Mouse (Mus musculus): Measurements from ENCODE around the gene Actl11. TPM values are rescaled to one million over a fixed set of nuclear protein-coding genes. Genes with fewer than 3 reads are reported as not detected.
A peak's percentile ranks its signal among the peaks of the same experiment; 100 is the strongest.

Gene Actl11
- polyA plus RNA-seq, 1 experiment from 2014 or later = not detected

GRCm38 (mm10) chr9:107900840-107901626 is 27.2 kb upstream of the Actl11 start:
- 3% methylated on average over 44 of the region's 44 CpGs for WGBS
- Histone ChIP-seq H3K4me3 (ENCODE audit: low read depth, low read length) (peak overlapping the region; percentile 24), H3K4me2 (ENCODE audit: low read depth) (peak overlapping the region; percentile 52), H3K9ac (ENCODE audit: low read length) (peak overlapping the region; percentile 53), H3K4me1 (ENCODE audit: control insufficient read depth, insufficient read depth, low read length) (peaks cover 6% of the 10 kb centered on the region; the same call in 1 of the 2 replicates), H3K27ac (ENCODE audit: low read depth, low read length) (no peak overlapping the region), H3K9me3 (ENCODE audit: control insufficient read depth, low read length) (no peaks in the 10 kb centered on the region), H3K36me3 (ENCODE audit: control insufficient read depth, insufficient read depth, low read length) (no peaks in the 10 kb centered on the region; the same call in 1 of the 2 replicates), H3K27me3 (ENCODE audit: control insufficient read depth, insufficient read depth, low read length) (peaks cover 16% of the 10 kb centered on the region)
- DNase-seq (ENCODE audit: low spot score) (peak; percentile 84), ATAC-seq (ENCODE audit: insufficient read depth, low FRiP score, low TSS enrichment) (no peak)

GRCm38 (mm10) chr9:107901627-107901914 is 26.7 kb upstream of the Actl11 start:
- ATAC-seq (ENCODE audit: insufficient read depth, low FRiP score, low TSS enrichment) (no peak), DNase-seq (ENCODE audit: low spot score) (no peak)
- Histone ChIP-seq H3K36me3 (ENCODE audit: control insufficient read depth, insufficient read depth, low read length) (no peaks in the 10 kb centered on the region; the same call in 1 of the 2 replicates), H3K4me1 (ENCODE audit: control insufficient read depth, insufficient read depth, low read length) (peaks cover 6% of the 10 kb centered on the region; the same call in 1 of the 2 replicates), H3K4me2 (ENCODE audit: low read depth) (peak overlapping the region; percentile 52), H3K9me3 (ENCODE audit: control insufficient read depth, low read length) (no peaks in the 10 kb centered on the region), H3K9ac (ENCODE audit: low read length) (no peak overlapping the region), H3K4me3 (ENCODE audit: low read depth, low read length) (peak overlapping the region; percentile 24; the same call in 1 of the 2 replicates), H3K27ac (ENCODE audit: low read depth, low read length) (no peak overlapping the region), H3K27me3 (ENCODE audit: control insufficient read depth, insufficient read depth, low read length) (peaks cover 16% of the 10 kb centered on the region)
- 11% methylated on average over 17 of the region's 17 CpGs for WGBS

- Histone ChIP-seq H3K4me2 (ENCODE audit: low read depth) (no peak overlapping the region), H3K27ac (ENCODE audit: low read depth, low read length) (no peak overlapping the region), H3K9ac (ENCODE audit: low read length) (no peak overlapping the region), H3K27me3 (ENCODE audit: control insufficient read depth, insufficient read depth, low read length) (peaks cover 16% of the 10 kb centered on the region), H3K4me3 (ENCODE audit: low read depth, low read length) (no peak overlapping the region), H3K9me3 (ENCODE audit: control insufficient read depth, low read length) (no peaks in the 10 kb centered on the region), H3K4me1 (ENCODE audit: control insufficient read depth, insufficient read depth, low read length) (peaks cover 13% of the 10 kb centered on the region), H3K36me3 (ENCODE audit: control insufficient read depth, insufficient read depth, low read length) (no peaks in the 10 kb centered on the region; the same call in 1 of the 2 replicates)
- DNase-seq (ENCODE audit: low spot score) (peak; percentile 90), ATAC-seq (ENCODE audit: insufficient read depth, low FRiP score, low TSS enrichment) (no peak)
- WGBS = 9% methylated on average over 4 of the region's 4 CpGs
These were observed 23.5 kb upstream of the Actl11 start for GRCm38 (mm10) chr9:107904726-107905125.

GRCm38 (mm10) chr9:107906252-107906966 is 21.9 kb upstream of the Actl11 start, which contains the start of gene Mst1r:
Gene Mst1r, plus strand, starts transcription at chr9:107906873.
- Histone ChIP-seq H3K4me2 (ENCODE audit: low read depth) (peak within 1 kb of the TSS; percentile 53), H3K9me3 (ENCODE audit: control insufficient read depth, low read length) (no peaks in the 10 kb centered on the region), H3K27me3 (ENCODE audit: control insufficient read depth, insufficient read depth, low read length) (0 out of 2 replicates have a peak, but pooled peaks cover 3% of the 10 kb centered on the region), H3K9ac (ENCODE audit: low read length) (peak within 1 kb of the TSS; percentile 47), H3K4me3 (ENCODE audit: low read depth, low read length) (peak within 1 kb of the TSS; percentile 21; the same call in 1 of the 2 replicates), H3K27ac (ENCODE audit: low read depth, low read length) (no peak within 1 kb of the TSS), H3K36me3 (ENCODE audit: control insufficient read depth, insufficient read depth, low read length) (no peaks in the 10 kb centered on the region; the same call in 1 of the 2 replicates), H3K4me1 (ENCODE audit: control insufficient read depth, insufficient read depth, low read length) (peaks cover 7% of the 10 kb centered on the region)
- peak; percentile 37; the same call in 1 of the 2 replicates for ATAC-seq (ENCODE audit: insufficient read depth, low FRiP score, low TSS enrichment)
- DNase-seq (ENCODE audit: low spot score) = peak; percentile 66
- WGBS = 15% methylated on average over 19 of the region's 19 CpGs

GRCm38 (mm10) chr9:107906967-107907800 is 21.1 kb upstream of the Actl11 start:
- H3K4me2 ChIP-seq (ENCODE audit: low read depth) = peak overlapping the region; percentile 53
- peaks cover 7% of the 10 kb centered on the region for H3K4me1 ChIP-seq (ENCODE audit: control insufficient read depth, insufficient read depth, low read length)
- H3K36me3 ChIP-seq (ENCODE audit: control insufficient read depth, insufficient read depth, low read length) = no peaks in the 10 kb centered on the region; the same call in 1 of the 2 replicates
- H3K27ac ChIP-seq (ENCODE audit: low read depth, low read length) = no peak overlapping the region
- 48% methylated on average over 31 of the region's 31 CpGs for WGBS
- peak overlapping the region; percentile 21; the same call in 1 of the 2 replicates for H3K4me3 ChIP-seq (ENCODE audit: low read depth, low read length)
- no peaks in the 10 kb centered on the region for H3K27me3 ChIP-seq (ENCODE audit: control insufficient read depth, insufficient read depth, low read length)
- H3K9ac ChIP-seq (ENCODE audit: low read length) = peak overlapping the region; percentile 47
- DNase-seq (ENCODE audit: low spot score) (no peak), ATAC-seq (ENCODE audit: insufficient read depth, low FRiP score, low TSS enrichment) (no peak)
- no peaks in the 10 kb centered on the region for H3K9me3 ChIP-seq (ENCODE audit: control insufficient read depth, low read length)

GRCm38 (mm10) chr9:107907801-107908120 is 20.5 kb upstream of the Actl11 start:
- no peak overlapping the region for H3K4me2 ChIP-seq (ENCODE audit: low read depth)
- 84% methylated on average over 14 of the region's 14 CpGs for WGBS
- ATAC-seq (ENCODE audit: insufficient read depth, low FRiP score, low TSS enrichment) = no peak

GRCm38 (mm10) chr9:107908410-107909158 is 19.7 kb upstream of the Actl11 start:
- no peaks in the 10 kb centered on the region for H3K36me3 ChIP-seq (ENCODE audit: control insufficient read depth, insufficient read depth, low read length)
- DNase-seq (ENCODE audit: low spot score) (no peak), ATAC-seq (ENCODE audit: insufficient read depth, low FRiP score, low TSS enrichment) (no peak)
- no peak overlapping the region for H3K9ac ChIP-seq (ENCODE audit: low read length)
- H3K9me3 ChIP-seq (ENCODE audit: control insufficient read depth, low read length) = no peaks in the 10 kb centered on the region
- H3K27ac ChIP-seq (ENCODE audit: low read depth, low read length) = no peak overlapping the region
- peaks cover 7% of the 10 kb centered on the region for H3K4me1 ChIP-seq (ENCODE audit: control insufficient read depth, insufficient read depth, low read length)
- H3K4me2 ChIP-seq (ENCODE audit: low read depth) = no peak overlapping the region; the same call in 1 of the 2 replicates
- no peaks in the 10 kb centered on the region for H3K27me3 ChIP-seq (ENCODE audit: control insufficient read depth, insufficient read depth, low read length)
- WGBS = 25% methylated on average over 18 of the region's 18 CpGs
- H3K4me3 ChIP-seq (ENCODE audit: low read depth, low read length) = no peak overlapping the region

More at GRCm38 (mm10) chr9:107907801-107908120, 20.5 kb upstream of the Actl11 start:
- Histone ChIP-seq H3K4me3 (ENCODE audit: low read depth, low read length) (no peak overlapping the region), H3K27ac (ENCODE audit: low read depth, low read length) (no peak overlapping the region), H3K36me3 (ENCODE audit: control insufficient read depth, insufficient read depth, low read length) (no peaks in the 10 kb centered on the region; the same call in 1 of the 2 replicates), H3K9ac (ENCODE audit: low read length) (no peak overlapping the region), H3K4me1 (ENCODE audit: control insufficient read depth, insufficient read depth, low read length) (peaks cover 7% of the 10 kb centered on the region), H3K27me3 (ENCODE audit: control insufficient read depth, insufficient read depth, low read length) (no peaks in the 10 kb centered on the region), H3K9me3 (ENCODE audit: control insufficient read depth, low read length) (no peaks in the 10 kb centered on the region)
- no peak for DNase-seq (ENCODE audit: low spot score)
